Mouse (Mus musculus) gastrocnemius, postnatal 4 days (tissue): Measurements from ENCODE around the gene Rab3d. TPM values are rescaled to one million over a fixed set of nuclear protein-coding genes. Genes with fewer than 3 reads are reported as not detected.

Source experiments
- DNase-seq, 2 experiments: peaks; one replicate each; pipeline ENCODE4 v3.0.0; 2021 to 2022; ENCODE audit warnings: low spot score in 2 of 2, mixed read lengths in 2 of 2
- long read RNA-seq, 2 experiments: library from polyadenylated mRNA; stranded (forward); transcript quantifications; one replicate each; pipeline ENCODE4 v2.0.0; 2021
- total RNA-seq, 2 experiments: library from RNA; stranded (reverse); gene quantifications; 2 replicates each; pipeline ENCODE4 v1.2.3; 2021

Gene Rab3d
- 10 to 100 TPM; 12.6 to 16.1 TPM for total RNA-seq
- long read RNA-seq, experiment 1, transcript Rab3d-201 (5 exons, 3,835 nt) = major isoform, 24 of 38 reads
- long read RNA-seq, experiment 1, partial matches to known transcripts = 3 of 38 reads
- long read RNA-seq, experiment 1, other reads (novel, unspliced or antisense) = 7 of 38 reads
- long read RNA-seq, experiment 2, transcript Rab3d-201 (5 exons, 3,835 nt) = major isoform, 34 of 49 reads
- long read RNA-seq, experiment 2, partial matches to known transcripts = 3 of 49 reads
- long read RNA-seq, experiment 2, other reads (novel, unspliced or antisense) = 12 of 49 reads

DNA sequence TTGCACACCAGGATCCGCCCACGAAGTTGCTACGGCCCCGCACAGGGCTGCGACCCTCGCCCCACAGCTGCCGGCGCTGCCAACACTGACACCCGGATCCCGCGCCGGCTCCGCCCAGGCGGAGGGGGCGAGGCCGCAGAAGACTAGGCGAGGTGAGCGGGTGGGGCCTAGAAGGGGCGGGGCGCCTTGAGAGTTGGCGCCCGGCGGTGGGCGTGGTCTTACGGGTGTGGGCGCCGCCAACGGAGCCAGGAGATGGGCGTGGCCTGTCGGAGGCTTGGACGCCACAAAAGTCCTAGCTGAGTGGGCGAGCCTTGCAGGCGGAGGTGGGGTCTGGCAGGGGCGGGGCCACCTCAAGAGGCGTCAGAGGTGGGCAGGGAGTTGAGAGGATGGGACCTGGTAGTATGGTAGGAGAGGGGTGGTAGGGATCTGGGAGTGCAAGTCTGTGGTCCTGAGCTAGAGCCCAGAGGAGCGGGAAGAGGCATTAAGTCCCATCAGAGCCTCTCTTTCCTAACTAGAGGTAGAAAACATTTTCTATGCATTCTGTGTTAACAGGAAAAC is at the start of gene Rab3d:
Gene Rab3d (minus strand): TSS at position 158 of the 558 bp plus-strand sequence.
- peak; percentile 83 to 92 for DNase-seq

DNA sequence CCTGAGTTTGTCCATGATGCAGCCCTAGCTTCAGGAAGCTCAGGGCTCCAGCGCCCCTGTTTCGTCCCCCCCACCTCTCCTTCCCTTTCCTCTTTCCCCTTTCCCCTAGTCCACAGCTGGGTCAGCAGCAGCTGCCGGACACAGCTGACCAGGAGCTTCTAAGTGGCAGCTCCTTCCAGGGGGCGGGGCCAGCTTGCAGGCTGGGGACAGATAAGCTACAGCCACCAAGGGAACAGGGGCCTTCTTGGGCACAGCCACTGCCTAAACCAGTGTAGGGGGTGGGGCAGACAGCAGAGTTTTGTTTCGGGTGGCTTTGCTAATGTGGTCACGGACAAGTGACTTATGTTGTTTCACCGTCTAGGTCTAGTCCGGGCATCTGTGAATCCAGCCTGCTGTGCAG is 45.4 kb upstream of the Rab3d start, which contains the start of gene Epor:
Gene Epor (minus strand): TSS at position 90 of the 400 bp plus-strand sequence.
- peak in 1 of 2 experiments; percentile 79 for DNase-seq

DNA sequence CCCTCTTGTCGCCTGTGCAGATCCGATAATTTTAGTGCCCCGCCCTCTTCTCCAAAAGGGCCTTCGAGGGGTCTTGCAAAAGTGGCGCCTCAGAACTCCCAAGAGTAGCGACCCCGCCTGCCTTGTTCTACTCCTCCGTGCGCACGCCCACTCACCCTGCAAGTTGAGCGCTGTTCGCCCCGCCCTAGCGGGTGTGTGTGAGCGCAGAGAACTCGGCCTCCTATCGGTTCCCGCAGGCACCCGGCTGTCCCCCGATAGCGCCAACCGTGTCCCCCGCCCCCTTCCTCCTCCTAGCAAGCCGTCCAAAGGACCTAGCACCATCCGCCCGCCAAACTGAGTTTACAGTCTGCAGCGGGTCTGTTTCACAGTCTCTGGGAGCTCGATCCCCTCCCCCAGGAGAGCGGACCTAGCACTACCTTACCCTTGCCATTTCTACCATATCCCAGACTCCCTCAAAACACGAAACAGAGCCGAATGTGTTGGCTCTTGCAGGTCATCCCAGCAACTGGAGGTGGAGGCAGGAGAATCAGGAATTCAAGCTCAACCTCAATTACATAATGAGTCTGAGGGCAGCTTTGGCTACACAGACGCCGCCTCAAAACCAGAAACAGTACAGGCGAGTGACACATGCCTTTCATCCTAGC is 44.5 kb upstream of the Rab3d start:
- peak in 1 of 2 experiments; percentile 72 for DNase-seq

DNA sequence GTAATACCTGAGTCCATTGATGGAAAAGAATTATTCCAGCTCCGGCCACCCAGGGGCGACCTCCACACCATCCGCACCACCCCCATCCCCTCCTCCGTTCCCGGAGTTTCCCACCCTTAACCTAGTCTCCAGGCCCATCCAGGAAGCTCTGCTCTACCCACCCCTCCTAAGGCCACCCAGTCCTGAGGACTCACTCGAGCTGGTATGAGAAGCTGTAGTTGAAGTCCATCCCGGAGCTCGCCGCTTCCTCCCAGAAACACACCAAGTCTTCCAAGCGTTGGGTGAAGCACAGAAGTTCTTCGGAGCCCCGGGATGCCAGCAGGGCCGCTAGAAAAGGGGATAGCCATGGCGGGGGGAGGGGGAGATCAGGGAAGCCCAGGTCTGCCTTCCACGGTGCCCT is 44.0 kb upstream of the Rab3d start:
- DNase-seq = no peak

DNA sequence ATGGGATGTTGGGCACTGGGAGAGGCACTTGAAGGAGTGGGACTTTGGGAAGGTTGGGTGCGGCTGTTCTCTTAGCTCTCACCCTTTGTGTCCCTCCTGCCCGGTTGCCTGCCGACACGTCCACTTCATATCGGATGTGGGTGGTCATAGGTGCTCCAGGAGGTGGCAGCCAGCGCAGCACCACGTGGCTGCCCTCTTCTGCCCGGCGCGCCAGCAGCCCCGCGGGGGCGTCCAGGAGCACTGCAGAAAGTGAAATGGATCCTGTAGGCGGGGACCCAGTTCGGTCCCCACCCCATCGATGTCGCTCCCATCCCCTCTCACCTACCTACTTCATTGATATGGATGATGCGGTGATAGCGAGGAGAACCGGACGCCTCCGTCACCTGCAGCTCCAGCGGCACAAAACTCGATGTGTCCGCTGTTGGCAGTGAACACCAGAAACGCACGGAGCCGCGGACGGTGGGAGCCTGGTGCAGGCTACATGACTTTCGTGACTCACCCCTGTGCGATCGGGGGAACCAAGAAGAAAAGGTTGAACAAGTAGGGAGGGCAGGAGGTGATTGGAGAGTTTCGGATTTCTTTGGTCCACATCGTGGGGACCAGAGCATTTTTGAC is 43.5 kb upstream of the Rab3d start:
- DNase-seq = no peak

DNA sequence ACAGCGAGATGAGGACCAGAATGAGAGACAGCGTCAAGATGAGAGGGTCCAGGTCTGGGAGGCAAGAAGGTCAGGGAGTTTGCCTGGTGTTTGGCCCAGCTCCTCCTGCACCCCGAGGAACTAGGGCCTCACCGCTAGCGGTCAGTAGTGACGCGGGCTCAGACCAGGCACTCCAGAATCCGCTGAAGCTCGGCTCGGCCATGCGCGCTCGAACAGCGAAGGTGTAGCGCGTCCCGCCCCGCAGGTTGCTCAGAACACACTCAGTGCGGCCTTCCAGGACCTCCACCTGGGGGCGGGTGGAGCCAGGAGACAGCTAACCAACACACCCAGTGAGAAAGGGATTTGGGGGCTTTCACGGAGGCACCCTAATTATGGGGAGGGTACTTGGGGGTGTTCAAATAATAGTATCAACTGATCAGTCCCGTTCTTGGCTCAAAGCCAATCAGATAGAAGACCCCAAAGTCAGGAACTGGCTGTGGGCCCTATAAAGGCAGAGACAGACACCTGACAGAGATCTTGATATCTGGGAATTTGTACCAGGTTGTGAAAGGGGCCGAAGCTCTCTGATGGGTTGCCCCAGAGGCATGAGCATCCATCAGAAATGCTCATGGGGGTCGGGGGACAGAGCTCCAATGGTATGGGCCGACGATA is 42.7 kb upstream of the Rab3d start:
- DNase-seq = peak in 1 of 2 experiments; percentile 26

DNA sequence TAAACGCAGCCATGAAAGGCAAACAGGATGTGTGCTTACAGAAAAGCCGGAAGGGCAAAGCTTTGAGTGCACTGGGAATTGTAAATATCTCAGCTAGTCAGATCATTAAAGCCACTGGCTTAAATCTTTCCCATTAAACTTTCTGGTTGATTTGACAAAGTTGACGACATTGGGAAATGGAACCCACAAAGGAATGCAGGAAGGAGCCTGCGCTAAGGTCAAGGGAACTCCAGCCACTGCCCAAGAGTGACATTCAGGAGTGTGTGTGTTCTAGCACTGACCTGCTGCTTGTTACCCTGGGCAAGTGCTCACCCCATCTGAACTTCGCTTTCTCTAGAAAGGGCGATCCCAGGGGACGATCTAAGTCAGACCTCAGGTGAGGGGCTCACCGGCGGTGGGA is 42.1 kb upstream of the Rab3d start:
- DNase-seq = no peak

DNA sequence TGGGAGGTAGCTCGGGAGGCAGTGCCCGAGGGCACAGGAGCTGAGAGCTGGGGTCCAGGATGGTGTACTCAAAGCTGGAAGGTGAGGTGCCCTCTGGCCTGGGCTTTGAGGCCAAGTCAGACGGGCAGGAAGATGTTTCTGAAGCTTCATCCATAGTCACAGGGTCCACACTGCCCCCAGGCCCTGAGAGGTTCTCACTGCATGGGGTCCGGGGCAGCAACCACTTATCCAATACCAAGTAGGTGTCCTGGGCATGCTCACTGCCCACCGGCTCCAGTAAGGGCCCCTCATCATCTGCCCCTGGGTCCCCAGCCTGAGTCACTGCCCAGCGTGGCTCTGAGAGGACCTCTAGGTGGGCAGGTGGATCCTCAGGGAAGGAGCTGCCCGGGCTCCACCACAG is 41.3 kb upstream of the Rab3d start:
- DNase-seq = no peak

DNA sequence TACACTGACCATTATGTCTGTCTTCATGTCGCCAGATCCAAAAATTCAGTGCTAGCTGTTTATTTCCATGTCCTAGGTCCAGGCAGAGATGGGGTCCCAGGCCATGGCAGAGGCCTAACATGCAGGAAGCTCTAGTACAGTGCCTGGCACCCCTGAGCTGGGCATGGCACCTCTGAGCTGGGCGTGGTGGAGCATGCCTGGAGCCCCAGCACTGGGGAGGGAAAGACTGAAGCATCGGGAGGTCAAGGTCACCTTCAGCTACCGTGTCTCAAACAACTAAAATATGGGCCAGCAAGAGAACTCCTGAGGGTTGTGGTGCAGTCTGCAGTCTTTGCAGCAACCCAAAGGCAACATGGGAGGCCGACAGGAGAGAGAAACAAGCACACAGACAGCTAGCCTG is 40.4 kb upstream of the Rab3d start:
- no peak for DNase-seq

DNA sequence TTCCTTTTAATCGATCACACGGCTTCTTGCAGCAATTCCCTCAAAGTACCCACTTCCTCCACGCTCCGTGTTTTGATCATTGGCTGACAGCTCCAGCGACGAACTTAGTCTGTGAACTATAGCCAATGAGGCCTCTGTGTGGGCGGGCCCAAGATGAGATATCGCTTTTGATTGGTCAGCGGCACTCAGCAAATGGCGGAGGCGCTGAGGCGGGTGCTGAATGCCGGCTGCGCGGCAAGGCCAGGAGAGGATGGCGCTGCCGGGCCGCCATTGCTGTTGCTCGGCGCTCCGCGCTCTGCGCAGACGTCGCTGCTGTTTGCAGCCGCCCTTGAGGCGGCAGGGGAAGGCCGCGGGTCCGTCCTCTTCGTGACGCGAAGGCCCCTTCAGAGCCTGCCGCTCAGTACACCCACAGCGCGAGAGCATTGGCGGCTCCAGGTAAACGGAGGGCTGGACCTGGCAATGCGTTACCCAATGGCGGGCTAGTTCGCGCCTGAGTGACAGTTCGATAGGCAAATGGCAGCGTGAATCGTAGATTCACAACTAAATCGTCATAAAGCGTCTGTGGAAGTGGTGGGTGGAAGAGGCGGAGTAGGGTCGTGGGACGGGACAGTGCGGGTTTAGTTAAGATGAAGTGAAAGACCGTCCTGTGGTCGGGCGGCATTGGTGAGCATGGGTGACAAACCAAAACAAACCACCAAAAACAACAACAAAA is 37.7 kb upstream of the Rab3d start, which contains the start of gene Swsap1:
Gene Swsap1 (plus strand): TSS at position 186 of the 712 bp plus-strand sequence.
- DNase-seq = peak; percentile 88 to 97

DNA sequence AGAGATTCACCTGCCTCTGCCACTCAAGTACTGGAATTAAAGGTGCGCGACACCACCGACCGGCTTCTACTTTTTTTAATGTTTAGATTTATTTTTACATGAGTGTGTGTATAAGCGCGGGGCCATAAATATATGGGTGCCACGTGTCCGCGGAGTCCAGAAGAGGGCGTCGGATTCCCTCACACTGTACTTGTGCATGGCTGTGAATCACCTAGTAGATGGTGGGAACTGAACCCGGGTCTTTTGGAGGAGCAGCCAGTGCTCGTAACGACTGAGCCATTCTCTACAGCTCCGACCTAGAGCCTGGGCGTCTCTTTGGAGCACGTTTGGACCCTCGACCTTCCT is 37.2 kb upstream of the Rab3d start:
- DNase-seq = no peak

DNA sequence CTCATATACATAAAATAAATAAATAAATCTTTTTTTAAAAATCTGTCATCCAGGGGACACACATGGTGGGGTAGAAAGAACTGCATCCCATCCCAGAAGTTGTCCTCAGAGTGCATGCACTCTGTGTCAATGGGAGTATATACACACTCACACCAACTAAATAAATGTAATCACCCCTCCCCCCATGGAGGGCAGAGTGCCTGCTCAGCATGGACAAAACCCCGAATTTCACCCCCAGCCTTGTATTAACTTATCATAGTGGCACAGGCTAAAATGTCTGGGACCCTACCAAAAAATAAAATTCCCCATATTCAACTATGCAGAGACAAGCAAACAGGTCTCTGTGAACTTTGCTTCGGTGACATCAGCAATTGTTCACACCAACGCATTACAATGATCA is 36.6 kb upstream of the Rab3d start:
- no peak for DNase-seq

DNA sequence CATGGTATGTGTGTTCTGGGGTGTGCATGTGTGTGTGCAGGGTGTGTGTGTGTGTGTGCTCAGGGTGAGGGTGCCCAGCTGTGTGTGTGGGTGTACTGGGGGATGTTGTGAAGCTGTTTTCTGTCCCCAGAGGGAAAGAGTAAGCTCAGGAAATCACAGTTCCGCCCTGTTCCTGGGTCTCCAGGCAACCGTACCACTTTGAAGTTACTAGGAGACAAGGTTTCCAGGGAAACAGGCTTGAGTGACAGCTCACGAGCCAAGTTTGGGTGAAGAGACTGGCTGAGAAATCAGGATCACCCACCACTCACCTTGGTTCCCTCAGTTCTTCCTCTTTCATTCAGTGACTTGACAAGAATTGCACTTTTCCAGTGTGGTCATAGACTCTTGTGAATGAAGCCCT is 35.6 kb upstream of the Rab3d start:
- no peak for DNase-seq

DNA sequence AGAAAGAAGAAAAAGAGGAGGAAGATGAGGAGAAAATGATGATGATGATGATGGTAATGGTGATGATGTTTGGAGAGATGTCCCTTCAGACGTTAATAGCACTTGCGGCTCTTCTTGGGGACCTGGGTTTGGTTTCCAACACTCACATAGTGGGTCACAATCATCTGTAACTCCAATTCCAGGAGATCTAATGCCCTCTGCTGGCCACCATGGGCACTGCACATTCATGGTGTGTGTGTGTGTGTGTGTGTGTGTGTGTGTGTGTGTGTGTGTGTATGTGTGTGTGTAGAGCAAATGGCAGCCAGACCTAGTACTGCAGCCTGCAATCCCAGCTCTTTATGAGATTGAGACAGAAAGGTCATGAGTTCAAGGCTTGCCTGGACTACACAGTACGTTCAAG is 34.0 kb upstream of the Rab3d start:
- no peak for DNase-seq

DNA sequence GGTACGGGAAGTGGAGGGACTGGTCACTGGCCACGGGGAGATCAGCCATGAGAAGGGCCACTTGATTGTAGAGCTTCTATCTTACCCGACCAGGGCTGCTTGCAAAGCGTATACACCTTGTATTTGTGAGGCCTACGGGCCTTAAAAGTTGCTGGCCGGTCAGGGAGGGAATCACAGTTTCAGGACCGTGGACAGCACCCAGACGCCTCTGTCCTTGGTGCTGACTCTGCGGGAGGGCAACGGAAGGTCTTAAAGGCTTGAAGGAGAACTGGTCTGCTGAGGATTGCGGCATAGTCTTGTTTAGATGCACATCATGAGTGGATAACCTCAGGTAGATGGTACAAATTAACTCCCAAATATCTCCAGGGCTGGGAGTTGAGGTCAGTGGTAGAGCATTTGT is 32.3 kb upstream of the Rab3d start:
- peak; percentile 52 to 68 for DNase-seq

DNA sequence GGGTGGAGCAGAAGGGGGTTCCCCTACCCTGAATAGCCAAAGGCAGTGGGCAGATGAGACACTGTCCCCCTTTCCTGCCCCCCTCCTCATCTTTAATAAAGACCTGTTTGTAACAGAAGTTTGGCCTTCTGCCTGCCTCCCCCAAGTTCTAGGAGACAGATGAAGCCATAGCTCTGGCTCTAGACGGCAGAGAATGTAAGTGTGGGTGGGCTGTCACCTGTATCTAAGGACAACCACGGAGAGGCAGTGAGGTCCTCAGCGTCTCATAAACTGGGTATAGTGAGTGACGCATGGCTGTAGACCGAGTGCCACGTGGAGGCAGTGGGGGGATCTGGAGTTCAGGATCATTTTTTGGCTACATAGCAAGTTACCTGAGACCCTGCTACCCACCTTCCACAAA is 30.8 kb upstream of the Rab3d start:
- no peak for DNase-seq

DNA sequence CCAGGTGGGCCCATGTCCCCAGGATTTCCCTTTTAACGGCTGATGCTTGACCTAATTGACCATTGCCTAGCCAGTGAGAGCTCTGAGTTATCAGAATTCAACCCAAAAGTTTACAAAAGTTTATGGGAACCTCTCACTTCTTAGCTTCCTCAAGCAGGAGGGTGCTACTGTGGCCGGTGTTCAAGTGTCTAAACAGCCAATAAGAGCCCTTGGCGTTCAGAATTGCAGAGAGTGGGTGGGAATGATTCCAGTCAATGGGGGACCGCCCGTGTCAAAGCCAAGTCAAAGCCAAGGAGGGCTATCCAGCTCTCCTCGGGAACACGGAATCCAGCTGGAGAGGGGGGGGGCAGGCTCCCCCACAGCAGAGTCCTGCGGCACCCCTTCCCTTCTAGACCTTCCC is 30.2 kb upstream of the Rab3d start:
- no peak for DNase-seq

DNA sequence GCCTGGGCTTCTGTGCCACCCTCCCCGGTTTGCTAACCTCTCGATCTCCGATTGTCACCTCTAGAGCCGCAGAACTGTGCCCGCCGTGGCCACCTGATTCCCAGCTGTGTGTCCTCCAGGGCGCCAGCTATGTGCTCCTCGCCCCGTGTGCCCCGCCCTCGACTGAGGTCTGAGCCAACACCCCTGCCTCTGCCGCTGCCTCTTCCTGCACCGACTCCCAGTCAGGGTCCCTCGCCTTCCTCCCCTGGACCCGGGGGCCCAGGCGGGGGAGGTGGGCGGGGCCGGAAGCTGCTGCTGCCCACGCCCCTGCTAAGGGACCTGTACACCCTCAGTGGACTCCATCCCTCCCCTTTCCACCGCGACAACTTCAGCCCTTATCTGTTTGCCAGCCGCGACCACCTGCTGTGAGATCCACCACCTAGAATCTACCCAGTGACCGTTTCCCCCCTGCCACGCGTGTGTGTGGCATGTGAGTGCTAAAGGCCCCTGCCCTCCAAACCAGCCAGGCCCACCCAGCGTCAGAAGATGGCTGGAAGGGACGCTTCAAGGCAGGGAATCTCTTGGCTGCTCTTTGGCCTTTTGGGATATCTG is 29.6 kb upstream of the Rab3d start:
- no peak for DNase-seq

DNA sequence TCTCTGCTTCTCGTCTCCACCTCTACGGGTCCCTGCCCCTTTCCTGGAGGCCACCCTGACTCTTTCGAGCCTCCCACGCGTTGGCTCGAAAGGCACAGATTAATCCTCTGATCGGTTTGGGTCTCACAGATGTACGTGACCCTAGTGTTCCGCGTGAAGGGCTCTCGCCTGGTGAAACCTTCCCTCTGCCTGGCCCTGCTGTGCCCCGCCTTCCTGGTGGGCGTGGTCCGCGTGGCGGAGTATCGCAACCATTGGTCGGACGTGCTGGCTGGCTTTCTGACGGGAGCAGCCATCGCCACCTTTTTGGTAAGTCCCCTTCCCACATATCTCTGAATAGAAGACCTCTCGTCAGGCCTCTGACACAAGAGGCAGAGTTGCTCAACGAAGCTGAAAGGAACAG is 26.3 kb upstream of the Rab3d start:
- DNase-seq = no peak

DNA sequence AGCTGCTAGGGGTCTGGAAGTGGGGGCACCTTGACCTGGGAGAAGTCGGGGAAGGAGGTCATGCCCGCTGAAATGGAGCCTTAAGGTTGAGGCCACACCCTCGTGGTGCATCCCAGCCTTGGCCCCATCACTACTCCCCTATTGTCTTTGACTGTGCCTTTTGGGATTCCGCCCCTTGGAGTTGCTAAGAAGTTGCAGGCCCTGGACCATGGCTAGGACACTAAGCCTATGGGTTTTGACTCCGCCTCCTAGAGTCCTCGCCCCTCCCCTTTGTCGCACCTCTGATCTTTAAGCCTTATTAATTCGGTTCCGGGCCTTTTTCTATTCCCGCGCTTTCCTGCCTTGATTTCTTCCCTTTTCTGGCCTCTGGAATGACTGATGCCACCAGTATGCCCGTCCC is 25.6 kb upstream of the Rab3d start:
- DNase-seq = no peak

DNA sequence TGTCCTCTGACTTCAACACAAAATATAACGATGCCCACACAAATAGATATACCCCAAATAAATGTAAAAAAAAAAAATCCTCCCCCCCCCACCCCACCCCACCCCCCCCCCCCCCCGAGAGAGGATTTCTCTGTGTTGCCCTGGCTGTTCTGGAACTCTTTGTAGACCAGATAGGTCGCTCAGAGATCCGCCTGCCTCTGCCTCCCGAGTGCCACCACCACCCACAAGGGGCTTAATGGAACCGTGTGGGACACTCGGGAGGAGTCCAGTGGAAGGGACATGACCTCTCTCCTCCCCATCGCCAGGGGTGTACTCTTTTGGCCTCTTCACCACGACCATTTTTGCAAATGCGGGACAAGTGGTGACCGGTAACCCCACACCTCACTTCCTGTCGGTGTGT is 25.1 kb upstream of the Rab3d start:
- DNase-seq = no peak
